Mouse (Mus musculus): ENCODE results near the gene Tesc.

Gene Tesc

GRCm38 (mm10) chr5:118108124-118108793 is 80.7 kb downstream of the Tesc start:
- DNase-seq (ENCODE audit: low spot score), result no peak

DNA sequence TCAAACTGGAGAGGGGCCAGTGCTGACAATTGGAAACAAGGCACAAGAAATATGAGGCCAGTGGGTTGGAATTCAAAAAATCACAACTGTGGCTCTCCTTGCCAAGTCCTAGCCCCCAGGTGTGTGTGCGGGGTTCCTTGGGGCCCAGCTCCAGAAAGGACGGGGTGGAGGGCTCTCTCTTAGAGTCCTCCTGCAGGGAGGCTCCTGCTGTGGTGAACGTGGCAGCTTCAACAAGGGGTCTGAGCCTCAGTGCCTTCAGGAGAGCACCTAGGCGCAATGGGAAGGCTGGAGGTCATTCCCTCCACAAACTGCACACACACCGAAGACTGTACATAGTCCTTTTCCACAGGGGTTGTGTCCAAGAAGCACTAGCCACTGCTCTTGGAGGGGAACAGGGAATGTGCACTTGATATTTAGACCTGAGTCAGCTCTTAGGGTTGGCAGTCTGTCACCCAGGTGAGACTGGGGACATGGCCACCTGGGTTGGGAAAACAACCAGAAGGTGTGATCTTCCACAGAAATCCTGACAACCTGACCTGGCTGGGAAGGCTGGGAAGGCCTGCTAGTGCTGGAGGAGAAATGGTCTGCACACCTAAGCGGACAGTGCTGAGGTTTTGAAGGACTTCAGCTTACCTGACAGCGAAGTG is 81.4 kb downstream of the Tesc start:
- DNase-seq (ENCODE audit: low spot score), result no peak

Measured in testis, postnatal 14 days (tissue).